Mouse (Mus musculus): ENCODE results near the gene Olfr53. TPM values are rescaled to one million over a fixed set of nuclear protein-coding genes. Genes with fewer than 3 reads are reported as not detected.

The Olfr53 gene
- total and polyA plus RNA-seq, 2 experiments from 2014 or later: not detected

GRCm38 (mm10) chr7:140681651-140682050 is 35.4 kb downstream of the Olfr53 start, which contains the start of gene Olfr45:
Olfr45 (plus strand) TSS chr7:140681951.
- 85% methylated on average over 1 of the region's 1 CpGs for WGBS
- no peak within 1 kb of the TSS for H3K4me3 ChIP-seq (ENCODE audit: low read length)
- no peak within 1 kb of the TSS for H3K27ac ChIP-seq
- H3K27me3 ChIP-seq (ENCODE audit: insufficient read depth, low read length): no peaks in the 10 kb centered on the region
- no peaks in the 10 kb centered on the region for H3K4me1 ChIP-seq (ENCODE audit: insufficient read depth, low read length)
- H3K4me2 ChIP-seq (ENCODE audit: low read depth, low read length): no peak within 1 kb of the TSS
- H3K36me3 ChIP-seq (ENCODE audit: insufficient read depth, low read length): no peaks in the 10 kb centered on the region
- DNase-seq (ENCODE audit: low spot score) (no peak), ATAC-seq (no peak)
- H3K9ac ChIP-seq (replicated peaks; ENCODE audit: low read length): no peak within 1 kb of the TSS
- no peaks in the 10 kb centered on the region for H3K9me3 ChIP-seq (ENCODE audit: low read length)
- TF ChIP-seq CTCF (IDR thresholded peaks at IDR 0.05; ENCODE audit: low read depth): no peak

- no peak within 1 kb of the TSS for H3K9ac ChIP-seq (replicated peaks; ENCODE audit: low read length)
- no peak for DNase-seq (ENCODE audit: low spot score)
- no peak for TF ChIP-seq CTCF (IDR thresholded peaks at IDR 0.05; ENCODE audit: low read depth)
- ATAC-seq: no peak
- no peaks in the 10 kb centered on the region for H3K36me3 ChIP-seq (ENCODE audit: insufficient read depth, low read length)
- no peak within 1 kb of the TSS for H3K27ac ChIP-seq
- H3K9me3 ChIP-seq (ENCODE audit: low read length): no peaks in the 10 kb centered on the region
- no peak within 1 kb of the TSS for H3K4me3 ChIP-seq (ENCODE audit: low read length)
- H3K4me2 ChIP-seq (ENCODE audit: low read depth, low read length): no peak within 1 kb of the TSS
- H3K4me1 ChIP-seq (ENCODE audit: insufficient read depth, low read length): no peaks in the 10 kb centered on the region
- H3K27me3 ChIP-seq (ENCODE audit: insufficient read depth, low read length): no peaks in the 10 kb centered on the region
These were observed 50.7 kb downstream of the Olfr53 start, which contains the start of gene Olfr541 for GRCm38 (mm10) chr7:140696967-140697366. Olfr541 (plus strand) TSS chr7:140697267.

Other genes with a start within 250 kb of the Olfr53 start
- gene Olfr531, start 243.5 kb upstream of the Olfr53 start, total RNA-seq (2014; rRNA removed): not detected in 2 replicates
- gene Olfr531, start 243.5 kb upstream of the Olfr53 start, polyA plus RNA-seq (2015; fragmentation: Nextera tagmentation; extraction: Ambion mirVana): not detected in 2 replicates
- not detected in 2 replicates for gene Olfr532, start 224.8 kb upstream of the Olfr53 start, total RNA-seq (2014; rRNA removed)
- gene Olfr532, start 224.8 kb upstream of the Olfr53 start, polyA plus RNA-seq (2015; fragmentation: Nextera tagmentation; extraction: Ambion mirVana): not detected in 2 replicates
- gene Olfr533, start 183.1 kb upstream of the Olfr53 start, total RNA-seq (2014; rRNA removed): not detected in 2 replicates
- gene Olfr533, start 183.1 kb upstream of the Olfr53 start, polyA plus RNA-seq (2015; fragmentation: Nextera tagmentation; extraction: Ambion mirVana): not detected in 2 replicates
- gene Olfr535, start 162.2 kb upstream of the Olfr53 start, total RNA-seq (2014; rRNA removed): not detected in 2 replicates
- gene Olfr535, start 162.2 kb upstream of the Olfr53 start, polyA plus RNA-seq (2015; fragmentation: Nextera tagmentation; extraction: Ambion mirVana): not detected in 2 replicates
- gene Olfr536, start 139.1 kb upstream of the Olfr53 start, total RNA-seq (2014; rRNA removed): not detected in 2 replicates
- not detected in 2 replicates for gene Olfr536, start 139.1 kb upstream of the Olfr53 start, polyA plus RNA-seq (2015; fragmentation: Nextera tagmentation; extraction: Ambion mirVana)
- gene Olfr538, start 78.6 kb upstream of the Olfr53 start, total RNA-seq (2014; rRNA removed): not detected in 2 replicates
- gene Olfr538, start 78.6 kb upstream of the Olfr53 start, polyA plus RNA-seq (2015; fragmentation: Nextera tagmentation; extraction: Ambion mirVana): not detected in 2 replicates
- not detected in 2 replicates for gene Olfr46, start 45.2 kb upstream of the Olfr53 start, total RNA-seq (2014; rRNA removed)
- 0.03 TPM in 1 of 2 replicates, not detected in the other for gene Olfr46, start 45.2 kb upstream of the Olfr53 start, polyA plus RNA-seq (2015; fragmentation: Nextera tagmentation; extraction: Ambion mirVana)
- not detected in 2 replicates for gene Olfr61, start 17.5 kb upstream of the Olfr53 start, total RNA-seq (2014; rRNA removed)
- not detected in 2 replicates for gene Olfr61, start 17.5 kb upstream of the Olfr53 start, polyA plus RNA-seq (2015; fragmentation: Nextera tagmentation; extraction: Ambion mirVana)
- 0.05 TPM in 1 of 2 replicates, not detected in the other for gene Olfr539, start 13.5 kb downstream of the Olfr53 start, total RNA-seq (2014; rRNA removed)
- gene Olfr539, start 13.5 kb downstream of the Olfr53 start, polyA plus RNA-seq (2015; fragmentation: Nextera tagmentation; extraction: Ambion mirVana): 0.01 TPM in 1 of 2 replicates, not detected in the other
- not detected in 2 replicates for gene Olfr45, start 35.5 kb downstream of the Olfr53 start, total RNA-seq (2014; rRNA removed)
- not detected in 2 replicates for gene Olfr45, start 35.5 kb downstream of the Olfr53 start, polyA plus RNA-seq (2015; fragmentation: Nextera tagmentation; extraction: Ambion mirVana)
- not detected in 2 replicates for gene Olfr541, start 50.8 kb downstream of the Olfr53 start, total RNA-seq (2014; rRNA removed)
- not detected in 2 replicates for gene Olfr541, start 50.8 kb downstream of the Olfr53 start, polyA plus RNA-seq (2015; fragmentation: Nextera tagmentation; extraction: Ambion mirVana)
- not detected in 2 replicates for gene Cyp2e1, start 117.3 kb downstream of the Olfr53 start, total RNA-seq (2014; rRNA removed)
- gene Cyp2e1, start 117.3 kb downstream of the Olfr53 start, polyA plus RNA-seq (2015; fragmentation: Nextera tagmentation; extraction: Ambion mirVana): not detected in 2 replicates
- 0.29 TPM in 1 of 2 replicates, not detected in the other for gene Syce1, start 141.4 kb downstream of the Olfr53 start, total RNA-seq (2014; rRNA removed)
- gene Syce1, start 141.4 kb downstream of the Olfr53 start, polyA plus RNA-seq (2015; fragmentation: Nextera tagmentation; extraction: Ambion mirVana): 0.59 and 0.68 TPM in 2 replicates
- gene Zfp941, start 175.7 kb downstream of the Olfr53 start, total RNA-seq (2014; rRNA removed): 20.2 and 23.7 TPM in 2 replicates
- 19.3 and 20.0 TPM in 2 replicates for gene Zfp941, start 175.7 kb downstream of the Olfr53 start, polyA plus RNA-seq (2015; fragmentation: Nextera tagmentation; extraction: Ambion mirVana)
- 0.37 TPM in 1 of 2 replicates, not detected in the other for gene Urah, start 188.6 kb downstream of the Olfr53 start, total RNA-seq (2014; rRNA removed)
- 0.43 and 0.80 TPM in 2 replicates for gene Urah, start 188.6 kb downstream of the Olfr53 start, polyA plus RNA-seq (2015; fragmentation: Nextera tagmentation; extraction: Ambion mirVana)
- not detected in 2 replicates for gene Scgb1c1, start 199.1 kb downstream of the Olfr53 start, total RNA-seq (2014; rRNA removed)
- gene Scgb1c1, start 199.1 kb downstream of the Olfr53 start, polyA plus RNA-seq (2015; fragmentation: Nextera tagmentation; extraction: Ambion mirVana): 0.61 TPM in 1 of 2 replicates, not detected in the other
- gene Odf3, start 201.4 kb downstream of the Olfr53 start, total RNA-seq (2014; rRNA removed): 0.18 and 0.42 TPM in 2 replicates
- gene Odf3, start 201.4 kb downstream of the Olfr53 start, polyA plus RNA-seq (2015; fragmentation: Nextera tagmentation; extraction: Ambion mirVana): 0.19 and 0.43 TPM in 2 replicates
- gene Gm45785, start 209.9 kb downstream of the Olfr53 start, total RNA-seq (2014; rRNA removed): 0.47 and 1.9 TPM in 2 replicates
- gene Gm45785, start 209.9 kb downstream of the Olfr53 start, polyA plus RNA-seq (2015; fragmentation: Nextera tagmentation; extraction: Ambion mirVana): not detected in 2 replicates
- 91.8 and 117 TPM in 2 replicates for gene Ric8a, start 210.5 kb downstream of the Olfr53 start, total RNA-seq (2014; rRNA removed)
- 85.8 and 89.9 TPM in 2 replicates for gene Ric8a, start 210.5 kb downstream of the Olfr53 start, polyA plus RNA-seq (2015; fragmentation: Nextera tagmentation; extraction: Ambion mirVana)
- 17.8 and 18.9 TPM in 2 replicates for gene Bet1l, start 211.1 kb downstream of the Olfr53 start, total RNA-seq (2014; rRNA removed)
- gene Bet1l, start 211.1 kb downstream of the Olfr53 start, polyA plus RNA-seq (2015; fragmentation: Nextera tagmentation; extraction: Ambion mirVana): 47.1 and 52.6 TPM in 2 replicates
- 104 and 113 TPM in 2 replicates for gene Psmd13, start 235.5 kb downstream of the Olfr53 start, total RNA-seq (2014; rRNA removed)
- 259 and 275 TPM in 2 replicates for gene Psmd13, start 235.5 kb downstream of the Olfr53 start, polyA plus RNA-seq (2015; fragmentation: Nextera tagmentation; extraction: Ambion mirVana)
- gene Sirt3, start 235.9 kb downstream of the Olfr53 start, total RNA-seq (2014; rRNA removed): 56.3 and 71.6 TPM in 2 replicates
- gene Sirt3, start 235.9 kb downstream of the Olfr53 start, polyA plus RNA-seq (2015; fragmentation: Nextera tagmentation; extraction: Ambion mirVana): 74.6 and 75.6 TPM in 2 replicates

Data from hindbrain, postnatal 0 days (tissue).